Mouse (Mus musculus) activated CD4-positive, CD25-positive, alpha-beta regulatory T cell, adult 4 months (primary cell): ENCODE data around the gene 1110008P14Rik. TPM values are rescaled to one million over a fixed set of nuclear protein-coding genes. Genes with fewer than 3 reads are reported as not detected.

Experiments
- ATAC-seq: one replicate; pipeline ENCODE4 v1.8.0; 2017
- polyA plus RNA-seq, 2 experiments: library from polyadenylated mRNA; unstranded; fragments of 100-300 nt; shearing (Covaris generic); gene quantifications; one replicate each; pipeline ENCODE4 v1.2.1; 2017

Gene 1110008P14Rik
- polyA plus RNA-seq, 2 experiments from 2014 or later: 70.3 to 75.4 TPM

- ATAC-seq: no peak
These were observed 40.2 kb downstream of the 1110008P14Rik start for GRCm38 (mm10) chr2:32341634-32341939.

DNA sequence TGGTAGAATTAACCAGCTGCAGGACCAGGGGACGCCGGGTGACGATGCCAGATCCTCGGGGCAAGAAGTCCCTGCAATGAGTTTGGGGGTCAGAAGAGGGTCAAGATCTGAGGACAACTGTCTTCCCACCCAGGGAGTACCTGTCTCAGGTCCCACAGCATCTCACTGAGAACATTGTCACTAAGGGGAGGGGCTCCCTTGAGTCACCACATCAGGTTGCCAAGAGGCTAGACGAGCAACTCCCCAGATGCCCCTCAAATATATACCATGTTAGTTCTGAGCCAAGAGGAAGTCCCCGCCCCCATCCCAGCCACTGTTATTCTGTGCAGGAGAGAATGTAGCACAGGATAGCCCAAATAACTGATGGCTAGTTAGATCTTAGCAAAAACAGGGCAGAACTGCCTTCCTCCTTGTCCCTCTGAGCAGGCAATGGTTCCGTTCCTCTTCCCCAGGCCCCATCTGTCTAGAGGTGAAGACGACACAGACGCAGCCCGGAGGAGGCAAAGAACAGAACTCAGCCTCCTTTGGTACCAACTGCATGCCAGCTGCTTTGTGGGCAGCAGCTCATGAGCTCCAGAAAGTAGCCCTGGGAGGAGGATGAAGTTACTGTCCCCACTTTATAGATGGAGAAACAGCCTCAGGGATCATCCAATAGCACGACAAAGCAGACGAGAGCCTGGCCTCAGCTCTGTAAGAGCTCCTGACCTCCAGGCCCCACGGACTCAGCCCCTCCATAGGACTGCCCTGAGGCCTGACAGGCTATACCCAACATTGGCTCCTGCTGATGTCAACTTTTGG is 40.7 kb downstream of the 1110008P14Rik start:
- ATAC-seq: no peak

GRCm38 (mm10) chr2:32339912-32340642 is 41.7 kb downstream of the 1110008P14Rik start:
- no peak for ATAC-seq

DNA sequence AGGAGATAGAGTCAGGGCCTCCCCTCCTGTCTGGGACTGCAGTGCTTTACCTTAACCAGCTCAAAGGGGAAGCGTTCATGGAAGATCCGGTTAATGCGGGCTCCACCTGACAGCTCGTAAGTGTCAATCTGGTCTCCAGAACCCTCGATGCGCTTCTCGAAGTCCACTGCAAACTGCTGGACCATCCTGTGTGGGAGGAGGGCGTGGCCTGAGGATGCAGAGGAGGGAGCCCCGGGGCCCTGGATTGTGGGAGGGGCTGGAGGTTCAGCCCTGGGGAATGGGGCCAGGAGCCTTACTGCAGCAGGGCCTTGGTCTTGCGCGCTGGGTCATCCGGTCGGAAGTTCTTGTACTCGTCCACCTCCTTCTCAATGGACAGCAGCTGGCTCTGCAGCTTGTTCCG is 45.9 kb downstream of the 1110008P14Rik start:
- no peak for ATAC-seq

DNA sequence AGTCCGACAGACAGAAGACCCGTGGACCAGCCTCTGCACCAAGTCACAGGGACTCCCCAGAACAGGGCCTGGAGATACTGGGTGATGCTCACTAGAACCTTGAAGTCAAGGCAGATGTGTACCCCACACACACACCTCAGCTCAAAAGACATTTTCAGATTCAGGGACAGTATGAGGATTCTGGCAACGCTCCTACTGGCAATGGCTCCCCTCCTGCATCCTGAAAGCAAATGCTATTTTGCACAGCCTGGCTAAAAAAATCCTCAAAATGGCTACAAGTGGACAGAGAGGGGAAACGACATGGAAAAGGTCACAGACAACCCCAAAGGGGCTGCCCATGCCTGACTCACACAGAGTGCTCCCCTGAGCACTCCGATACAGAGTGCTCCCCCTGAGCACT is 49.6 kb downstream of the 1110008P14Rik start:
- ATAC-seq: no peak

DNA sequence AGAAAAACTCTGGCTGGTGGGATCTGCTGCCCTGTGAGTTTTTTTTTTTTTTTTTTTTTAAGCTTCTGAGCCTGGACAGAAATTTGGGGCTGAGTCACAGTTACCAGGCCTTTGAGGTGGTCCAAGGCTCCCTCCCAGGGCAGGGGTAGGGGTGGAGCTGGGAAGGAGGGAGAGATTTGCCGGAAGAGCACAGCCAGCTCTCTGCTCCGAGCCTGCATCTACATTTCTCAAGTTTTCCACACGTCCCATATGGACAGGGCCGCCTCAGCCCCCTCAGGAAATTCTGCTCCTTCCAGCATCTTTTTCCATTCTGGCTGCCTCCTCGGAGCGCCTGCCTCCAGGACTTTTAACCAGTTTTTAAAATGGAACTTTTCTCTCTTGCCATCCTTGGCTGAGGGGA is 52.2 kb downstream of the 1110008P14Rik start:
- ATAC-seq: no peak

DNA sequence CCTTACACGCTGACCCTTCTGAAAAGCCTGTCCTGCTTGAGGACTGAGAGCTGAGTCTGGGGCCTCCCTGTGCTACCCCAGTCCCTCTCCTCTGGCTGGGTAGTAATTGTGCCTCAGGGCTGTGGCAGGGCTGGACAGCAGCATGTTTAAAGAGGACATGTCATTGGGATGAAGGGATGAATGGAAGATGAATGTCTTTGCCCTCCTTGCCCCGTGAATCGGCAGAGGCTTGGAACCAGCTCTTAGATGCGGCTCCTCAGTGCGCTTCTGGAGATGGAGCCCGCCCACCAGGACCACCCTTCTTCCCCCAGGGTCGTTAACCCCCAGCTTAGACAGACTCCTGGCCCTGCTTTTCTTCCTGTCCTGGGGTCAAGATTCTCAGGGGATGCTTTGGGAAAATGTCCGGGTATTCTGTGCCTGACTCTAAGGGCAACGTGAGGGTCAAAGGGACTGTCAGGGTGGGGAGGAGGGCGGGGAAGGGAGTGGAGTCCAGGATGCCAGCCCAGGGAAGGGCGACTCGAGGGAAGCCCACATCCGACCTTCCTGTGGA is 52.8 kb downstream of the 1110008P14Rik start:
- no peak for ATAC-seq

- no peak for ATAC-seq
These were observed 54.5 kb downstream of the 1110008P14Rik start for GRCm38 (mm10) chr2:32327200-32327599.

Other genes with a start within 250 kb of the 1110008P14Rik start
- gene Prrc2b, start 230.9 kb downstream of the 1110008P14Rik start, polyA plus RNA-seq: 10 to 100 TPM; 32.0 to 32.6 TPM
- gene Pomt1, start 145.3 kb downstream of the 1110008P14Rik start, polyA plus RNA-seq: 1 to 10 TPM; 2.5 to 3.8 TPM
- gene Uck1, start 121.8 kb downstream of the 1110008P14Rik start, polyA plus RNA-seq: 10 to 100 TPM; 30.4 to 34.4 TPM
- 10 to 100 TPM; 14.9 to 18.3 TPM for gene Golga2, start 94.6 kb downstream of the 1110008P14Rik start, polyA plus RNA-seq
- 100 to 1,000 TPM; 133 to 252 TPM for gene Swi5, start 93.9 kb downstream of the 1110008P14Rik start, polyA plus RNA-seq
- gene Ciz1, start 29.6 kb downstream of the 1110008P14Rik start, polyA plus RNA-seq: 10 to 100 TPM; 38.8 to 51.6 TPM
- gene Dnm1, start 28.6 kb downstream of the 1110008P14Rik start, polyA plus RNA-seq: not detected
- gene Lcn2, start 6.3 kb upstream of the 1110008P14Rik start, polyA plus RNA-seq: not detected
- gene Ptges2, start 14.0 kb upstream of the 1110008P14Rik start, polyA plus RNA-seq: 1 to 10 TPM; 1.0 to 1.6 TPM
- gene Naif1, start 68.5 kb upstream of the 1110008P14Rik start, polyA plus RNA-seq: 1 to 10 TPM; 5.2 TPM
- 1 to 10 TPM; 3.3 to 4.0 TPM for gene Slc25a25, start 69.5 kb upstream of the 1110008P14Rik start, polyA plus RNA-seq
- 10 to 100 TPM; 40.3 to 47.5 TPM for gene Fam102a, start 153.4 kb upstream of the 1110008P14Rik start, polyA plus RNA-seq
- 100 to 1,000 TPM; 107 to 124 TPM for gene Dpm2, start 188.9 kb upstream of the 1110008P14Rik start, polyA plus RNA-seq
- not detected for gene Pip5kl1, start 192.9 kb upstream of the 1110008P14Rik start, polyA plus RNA-seq
- not detected for gene 9430097D07Rik, start 193.7 kb upstream of the 1110008P14Rik start, polyA plus RNA-seq
- gene St6galnac4, start 205.2 kb upstream of the 1110008P14Rik start, polyA plus RNA-seq: 10 to 100 TPM; 30.7 to 39.8 TPM
- 1 to 10 TPM; 2.5 to 3.4 TPM for gene St6galnac6, start 217.8 kb upstream of the 1110008P14Rik start, polyA plus RNA-seq
- under 1 TPM; 0.16 to 0.48 TPM for gene Ak1, start 239.8 kb upstream of the 1110008P14Rik start, polyA plus RNA-seq